Mouse (Mus musculus): ENCODE data around the gene Apobec1.
"Not testable (repeated sequence)": the region's sequence is repeated elsewhere in the genome, so short reads cannot be mapped to it uniquely, and the experiment has no call there.

Apobec1 gene

DNA sequence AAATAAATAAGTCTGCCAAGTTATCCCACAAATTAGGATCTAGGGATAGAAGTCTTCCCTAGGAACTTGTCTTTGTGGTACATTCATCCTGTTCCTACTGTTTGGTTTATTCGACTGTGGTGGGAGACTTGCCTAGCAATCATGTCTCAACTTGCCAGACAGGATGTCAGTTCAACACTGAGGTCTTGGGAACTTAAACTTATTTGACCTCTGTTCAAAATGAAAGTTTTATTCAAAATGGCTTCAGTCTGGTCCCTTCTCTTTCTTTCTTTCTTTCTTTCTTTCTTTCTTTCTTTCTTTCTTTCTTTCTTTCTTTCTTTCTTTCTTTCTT lies 713 bp upstream of the Apobec1 start:
- DNase-seq: no peak

GRCm38 (mm10) chr6:122601615-122602014 lies 629 bp downstream of the Apobec1 start:
- no peak for DNase-seq

DNA sequence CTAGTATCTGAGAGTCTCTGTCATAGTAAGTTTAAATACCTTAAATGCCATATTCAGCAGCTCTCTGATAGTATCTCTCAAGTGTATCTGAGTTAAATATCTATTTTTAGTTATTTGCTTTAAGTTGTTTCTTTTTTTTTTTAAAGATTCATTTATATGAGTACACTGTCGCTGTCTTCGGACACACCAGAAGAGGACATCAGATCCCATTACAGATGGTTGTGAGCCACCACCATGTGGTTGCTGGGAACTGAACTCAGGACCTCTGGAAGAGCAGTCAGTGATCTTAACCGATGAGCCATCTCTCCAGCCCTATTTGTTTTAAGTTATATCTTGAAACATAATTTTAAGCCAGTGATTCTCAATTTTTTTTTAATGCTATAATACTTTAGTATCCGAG lies 1.2 kb downstream of the Apobec1 start:
- no peak for DNase-seq

DNA sequence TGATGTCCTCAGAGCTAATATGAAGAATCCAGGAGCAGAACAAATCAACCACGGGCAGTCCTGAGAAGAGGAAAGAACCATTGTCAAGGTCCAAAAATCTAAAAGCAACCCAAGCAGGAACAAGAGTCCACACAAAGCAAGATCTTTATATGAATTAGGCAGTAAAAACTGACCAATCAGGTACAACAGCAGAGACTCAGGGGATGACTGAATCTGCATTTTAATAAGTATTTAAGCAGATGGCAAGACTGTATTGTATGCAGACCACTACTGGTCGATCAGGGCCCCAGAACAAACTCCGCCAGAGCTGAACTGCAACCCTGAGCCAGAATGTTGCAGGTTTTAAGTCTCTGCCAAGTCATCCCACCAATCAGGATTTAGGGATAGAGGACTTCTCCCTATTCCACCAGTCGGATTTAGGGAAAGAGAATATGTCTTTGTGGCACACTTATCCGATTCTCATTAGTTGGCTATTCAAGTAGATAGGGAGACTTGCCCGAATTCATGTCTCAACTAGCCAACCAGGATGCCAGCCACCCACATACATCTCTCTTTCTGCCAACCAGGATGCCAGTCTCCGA lies 2.1 kb downstream of the Apobec1 start:
- DNase-seq: no peak

DNA sequence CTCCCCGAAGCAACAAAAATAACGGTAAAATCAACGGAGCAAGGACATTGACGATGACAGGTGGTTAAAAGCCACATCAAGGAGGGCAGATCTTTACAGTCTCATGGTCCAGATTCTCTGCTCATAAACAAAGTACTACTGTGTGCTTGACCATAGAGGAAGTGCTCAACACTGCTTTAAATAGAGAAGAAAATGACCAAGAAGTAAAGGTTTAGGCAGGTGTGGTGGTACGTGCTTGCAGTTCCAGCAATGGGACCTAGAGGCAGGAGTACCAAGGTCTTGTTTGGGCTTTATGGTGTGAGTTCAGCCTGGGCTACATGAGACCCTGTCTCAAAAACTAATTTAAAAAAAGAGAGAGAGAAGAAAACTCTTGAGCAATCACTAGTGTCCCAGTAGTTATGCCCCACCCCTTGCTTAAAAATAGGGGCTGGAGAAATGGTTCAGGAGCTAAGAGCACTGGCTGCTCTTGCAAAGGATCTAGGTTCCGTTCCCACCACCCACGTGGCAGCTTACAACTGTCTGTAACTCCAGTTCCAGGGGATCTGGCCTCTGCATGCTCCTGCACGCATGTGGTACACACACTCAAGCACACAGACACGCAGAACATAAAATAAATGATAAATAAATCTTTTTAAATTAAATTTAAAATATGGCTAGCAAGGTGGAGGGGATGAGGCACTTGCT lies 3.0 kb downstream of the Apobec1 start:
- no peak for DNase-seq

DNA sequence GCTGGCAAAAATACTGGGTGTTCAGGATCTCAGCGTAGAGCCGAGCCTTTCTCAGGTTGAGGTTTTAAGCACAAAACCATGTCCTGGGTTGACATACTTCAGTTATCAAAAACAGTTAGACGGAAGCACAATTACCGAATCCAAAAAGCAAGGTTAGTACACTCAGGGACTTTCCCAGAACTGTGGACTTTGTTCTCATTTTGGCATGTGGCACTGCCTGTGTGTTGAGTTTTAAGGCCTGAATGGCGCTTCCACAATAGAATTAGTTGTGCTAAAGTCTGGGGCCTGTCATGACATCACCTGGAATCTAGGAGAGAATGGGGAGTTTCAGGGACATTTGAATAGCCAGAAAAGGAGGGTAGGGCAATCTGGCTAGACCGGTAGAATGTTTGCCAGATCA lies 3.8 kb downstream of the Apobec1 start:
- no peak for DNase-seq

DNA sequence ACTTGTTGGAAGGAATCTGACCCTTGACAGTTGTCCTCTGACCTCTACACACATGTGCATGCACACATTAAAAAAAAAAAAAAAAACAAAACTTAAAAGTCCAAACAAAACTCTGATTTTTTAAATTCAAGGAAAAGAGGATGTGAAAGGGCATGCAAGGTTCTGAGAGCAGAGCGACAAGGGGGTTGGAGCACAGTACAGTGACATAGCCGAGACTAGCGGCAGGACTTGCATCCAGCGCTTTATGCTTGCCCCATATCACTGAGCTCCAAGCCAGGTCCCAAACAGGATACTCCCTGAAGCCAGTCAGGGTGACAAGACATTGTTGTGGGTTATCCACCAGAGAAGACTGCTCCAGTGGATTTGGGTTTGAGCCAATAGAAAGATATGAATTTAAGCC lies 4.2 kb downstream of the Apobec1 start:
- DNase-seq: no peak

GRCm38 (mm10) chr6:122596608-122597007 lies 5.6 kb downstream of the Apobec1 start:
- DNase-seq: no peak

GRCm38 (mm10) chr6:122595637-122596036 lies 6.6 kb downstream of the Apobec1 start:
- peak; percentile 14 for DNase-seq

- DNase-seq: peak; percentile 16
Measured at GRCm38 (mm10) chr6:122592905-122593304, 9.3 kb downstream of the Apobec1 start.

DNA sequence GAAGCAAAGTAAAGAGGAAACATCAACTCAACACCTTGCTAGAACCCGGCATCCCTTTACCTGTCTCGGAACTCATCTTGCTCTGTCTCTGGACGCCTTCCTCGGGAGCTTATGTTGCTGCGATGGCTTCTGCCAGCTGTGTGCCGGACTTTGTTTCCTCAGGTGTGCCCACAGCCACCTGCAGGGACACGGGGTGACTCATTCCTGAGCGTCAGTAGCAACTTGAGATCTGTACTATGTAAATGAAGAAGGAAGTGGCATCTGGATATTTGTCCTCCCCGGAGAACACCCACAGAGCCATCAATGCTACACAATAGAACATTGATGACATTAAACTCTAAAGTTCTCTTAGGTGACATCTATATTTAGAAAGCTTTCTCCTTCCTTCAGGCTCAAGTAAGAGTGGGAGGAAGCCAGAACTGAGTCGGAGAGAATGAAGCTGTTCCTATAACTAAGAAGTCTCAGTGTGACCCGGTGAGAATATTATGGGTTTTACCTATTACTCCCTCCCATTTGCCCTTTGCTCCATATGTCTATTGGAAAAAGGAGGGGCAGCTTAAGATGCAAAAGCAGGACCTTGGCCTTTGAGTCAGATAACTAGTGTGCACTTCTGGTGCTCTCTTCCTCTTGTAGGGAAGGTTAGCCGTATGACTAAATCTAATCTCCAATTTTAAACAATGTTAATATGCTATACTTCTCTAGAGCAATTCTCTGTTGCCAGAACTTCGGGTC lies 11.1 kb downstream of the Apobec1 start:
- DNase-seq: no peak

DNA sequence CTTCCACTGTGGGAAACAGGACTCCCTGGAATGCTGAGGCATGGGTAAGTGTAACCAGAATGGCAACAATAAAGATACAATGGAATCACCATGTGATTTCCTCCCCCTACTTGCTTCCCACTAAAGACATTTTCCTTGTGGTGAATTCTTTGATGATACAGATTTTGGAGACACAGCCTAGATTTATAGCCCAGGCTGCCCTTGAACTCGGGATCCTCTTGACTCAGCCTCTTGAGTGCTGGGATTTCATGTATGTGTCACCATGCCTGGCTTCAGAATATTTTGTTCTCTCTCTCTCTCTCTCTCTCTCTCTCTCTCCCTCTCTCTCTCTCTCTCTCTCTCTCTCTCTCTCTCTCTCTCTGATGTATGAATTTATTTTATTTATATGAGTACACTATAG lies 23.2 kb downstream of the Apobec1 start:
- DNase-seq: no peak

DNA sequence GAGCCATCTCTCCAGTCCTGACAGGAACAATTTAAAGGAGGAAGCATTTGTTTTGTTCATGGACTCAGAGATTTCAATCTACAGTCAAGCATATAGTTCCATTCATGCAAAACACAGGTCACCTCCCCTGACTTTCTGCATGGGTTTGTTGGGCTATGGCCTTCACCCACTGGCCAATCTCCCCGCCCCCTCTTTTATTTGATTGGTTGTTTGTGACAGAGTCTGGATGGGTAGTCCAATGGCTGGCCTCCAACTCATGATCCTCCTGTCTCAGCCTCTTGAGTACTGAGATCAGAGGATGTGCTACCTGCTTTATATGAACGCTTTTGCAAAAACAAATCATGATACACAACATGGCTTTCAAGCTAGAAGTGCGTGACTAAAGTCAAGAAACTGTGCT lies 25.2 kb downstream of the Apobec1 start:
- DNase-seq: no peak

DNA sequence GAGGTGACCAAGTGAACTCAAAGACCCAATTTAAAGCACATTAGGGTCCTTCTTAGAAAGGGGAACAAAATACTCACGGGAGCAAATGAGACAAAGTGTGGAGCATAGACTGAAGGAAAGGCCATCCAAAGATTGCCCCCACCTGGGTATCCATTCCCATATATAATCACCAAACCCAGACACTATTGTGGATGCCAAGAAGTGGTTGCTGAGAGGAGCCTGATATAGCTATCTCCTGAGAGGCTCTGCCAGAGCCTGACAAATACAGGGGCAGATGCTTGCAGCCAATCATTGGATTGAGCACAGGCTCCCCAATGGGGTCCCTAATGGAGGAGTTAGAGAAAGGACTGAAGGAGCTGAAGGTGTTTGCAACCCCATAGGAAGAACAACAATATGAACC lies 27.2 kb downstream of the Apobec1 start:
- not testable (repeated sequence) for DNase-seq

GRCm38 (mm10) chr6:122571617-122571959 lies 30.7 kb downstream of the Apobec1 start:
- no peak for DNase-seq

GRCm38 (mm10) chr6:122570695-122571616 lies 31.3 kb downstream of the Apobec1 start:
- no peak for DNase-seq

- DNase-seq: no peak
Measured at GRCm38 (mm10) chr6:122569762-122570161, 32.5 kb downstream of the Apobec1 start.

- DNase-seq: no peak
Measured at GRCm38 (mm10) chr6:122569113-122569512, 33.1 kb downstream of the Apobec1 start.

GRCm38 (mm10) chr6:122565070-122565784 lies 37.0 kb downstream of the Apobec1 start:
- no peak for DNase-seq

- peak; percentile 70 for DNase-seq
Measured at GRCm38 (mm10) chr6:122562463-122562862, 39.8 kb downstream of the Apobec1 start.

DNA sequence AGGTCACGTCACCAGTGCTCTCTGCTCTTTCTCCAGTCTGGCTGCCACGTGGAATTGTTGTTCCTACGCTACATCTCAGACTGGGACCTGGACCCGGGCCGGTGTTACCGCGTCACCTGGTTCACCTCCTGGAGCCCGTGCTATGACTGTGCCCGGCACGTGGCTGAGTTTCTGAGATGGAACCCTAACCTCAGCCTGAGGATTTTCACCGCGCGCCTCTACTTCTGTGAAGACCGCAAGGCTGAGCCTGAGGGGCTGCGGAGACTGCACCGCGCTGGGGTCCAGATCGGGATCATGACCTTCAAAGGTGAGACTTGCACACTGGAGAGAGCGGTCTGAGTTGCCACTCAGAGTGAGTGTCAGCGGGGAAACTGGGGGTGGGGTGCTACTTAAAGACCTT lies 41.2 kb downstream of the Apobec1 start:
- peak; percentile 9 for DNase-seq

- DNase-seq: peak; percentile 86
Measured at GRCm38 (mm10) chr6:122560427-122560826, 41.8 kb downstream of the Apobec1 start.
